In genomic region chr16:46495201-46495600, GRCm38 (mm10) we compare ENCODE assay signal across 8 mouse cellular contexts. TPM values are rescaled to one million over a fixed set of nuclear protein-coding genes. Genes with fewer than 3 reads are reported as not detected.
DNase-seq lines count a peak whose midpoint lies in the region; ATAC-seq and TF ChIP-seq lines count a peak whose summit lies in the region.

No protein-coding gene starts in this region.

- H3K27me3 ChIP-seq in heart, embryonic 16.5 days (ENCODE audit: control insufficient read depth, insufficient read depth, low read length): no peaks in the 10 kb centered on the region
- peaks cover 6% of the 10 kb centered on the region; the same call in 1 of the 2 replicates for H3K27me3 ChIP-seq in hindbrain, embryonic 10.5 days (ENCODE audit: insufficient read depth, poor library complexity, severe bottlenecking)
- peaks cover 27% of the 10 kb centered on the region for H3K27me3 ChIP-seq in liver, postnatal 0 days (ENCODE audit: insufficient read depth, low read length)

- no peaks in the 10 kb centered on the region for H3K9me3 ChIP-seq in heart, embryonic 16.5 days (replicated peaks; ENCODE audit: control insufficient read depth, low read length)
- H3K9me3 ChIP-seq in hindbrain, embryonic 10.5 days: no peaks in the 10 kb centered on the region
- no peaks in the 10 kb centered on the region for H3K9me3 ChIP-seq in liver, postnatal 0 days (ENCODE audit: low read length)

- H3K9ac ChIP-seq in heart, embryonic 16.5 days (ENCODE audit: low read length): peak overlapping the region; percentile 92
- H3K9ac ChIP-seq in liver, postnatal 0 days (replicated peaks): no peak overlapping the region

- H3K27ac ChIP-seq in heart, embryonic 16.5 days (ENCODE audit: low read length): no peak overlapping the region
- H3K27ac ChIP-seq in hindbrain, embryonic 10.5 days: peak overlapping the region; percentile 98
- H3K27ac ChIP-seq in liver, postnatal 0 days (ENCODE audit: low read depth): no peak overlapping the region

- no peak for TF ChIP-seq CTCF in liver, postnatal 0 days (IDR thresholded peaks at IDR 0.05; ENCODE audit: low read depth)

- peak overlapping the region; percentile 98 for H3K4me2 ChIP-seq in heart, embryonic 16.5 days (ENCODE audit: low read depth, low read length)
- H3K4me2 ChIP-seq in liver, postnatal 0 days (ENCODE audit: low read depth, low read length): peak overlapping the region; percentile 76

- peaks cover 20% of the 10 kb centered on the region for H3K4me1 ChIP-seq in heart, embryonic 16.5 days (ENCODE audit: control insufficient read depth, insufficient read depth, low read length)
- peaks cover 29% of the 10 kb centered on the region for H3K4me1 ChIP-seq in hindbrain, embryonic 10.5 days (replicated peaks)
- no peaks in the 10 kb centered on the region for H3K4me1 ChIP-seq in liver, postnatal 0 days (ENCODE audit: insufficient read depth)

- no peak for ATAC-seq in heart, embryonic 16.5 days (replicated peaks; ENCODE audit: extremely low read depth, insufficient read depth, low FRiP score)
- ATAC-seq in liver, postnatal 0 days: no peak
- no peak for ATAC-seq in inflammation-experienced regulatory T-cells, adult 6 months

- TF ChIP-seq EP300 in liver, postnatal 0 days (IDR thresholded peaks at IDR 0.05; ENCODE audit: low read depth): no peak

- no peak for DNase-seq in heart, postnatal 25 days (ENCODE audit: low spot score)
- peak; percentile 6 for DNase-seq in NIH3T3 (ENCODE audit: low read depth)
- DNase-seq in hindbrain, embryonic 10.5 days (ENCODE audit: low spot score): no peak
- no peak for DNase-seq in liver, postnatal 0 days
- no peak for DNase-seq in yolk sac, embryonic 10.5 days (ENCODE audit: low spot score)
- no peak for DNase-seq in gastrocnemius, adult 8-10 months (ENCODE audit: low spot score in 2 of 2)

- H3K4me3 ChIP-seq in heart, embryonic 16.5 days (ENCODE audit: low read length): peak overlapping the region; percentile 91
- H3K4me3 ChIP-seq in hindbrain, embryonic 10.5 days: peak overlapping the region; percentile 91
- peak overlapping the region; percentile 69 for H3K4me3 ChIP-seq in liver, postnatal 0 days (ENCODE audit: low read depth, low read length)

- WGBS in heart, embryonic 16.5 days: 16% methylated on average over 3 of the region's 3 CpGs
- WGBS in hindbrain, embryonic 10.5 days: 28% methylated on average over 3 of the region's 3 CpGs
- 50% methylated on average over 3 of the region's 3 CpGs for WGBS in liver, postnatal 0 days (ENCODE audit: insufficient replicate concordance)

- H3K36me3 ChIP-seq in heart, embryonic 16.5 days (ENCODE audit: control insufficient read depth, insufficient read depth): no peaks in the 10 kb centered on the region
- H3K36me3 ChIP-seq in hindbrain, embryonic 10.5 days: peaks cover 4% of the 10 kb centered on the region
- H3K36me3 ChIP-seq in liver, postnatal 0 days (replicated peaks; ENCODE audit: insufficient read depth, low read length): no peaks in the 10 kb centered on the region

- intact Hi-C loops in heart, postnatal 25 days (cut with DNase I): no loop called here

RNA-seq across cellular contexts. Expression of gene Nectin3, which starts 3.1 kb away (rescaled TPM):
- polyA plus RNA-seq in heart, embryonic 16.5 days (2015; fragmentation: Nextera tagmentation; extraction: Ambion mirVana): 5.6 and 14.1 TPM in 2 replicates
- total RNA-seq in heart, postnatal 25 days (2021): 10 to 100 TPM in 1 of 2 experiments, 1 to 10 TPM in 1; 8.2 to 10.8 TPM
- 38.8 and 43.3 TPM in 2 replicates for polyA plus RNA-seq in hindbrain, embryonic 10.5 days (2016; fragmentation: Nextera tagmentation; extraction: Ambion mirVana)
- 16.3 and 18.6 TPM in 2 replicates for polyA plus RNA-seq in liver, postnatal 0 days (2015; fragmentation: Nextera tagmentation; extraction: Ambion mirVana)
- not detected for polyA plus RNA-seq in inflammation-experienced regulatory T-cells, adult 6 months (2017; shearing (Covaris generic))
- total RNA-seq in gastrocnemius, adult 8-10 months (2022): 1 to 10 TPM; 2.0 to 3.0 (median 2.3) TPM
